Mouse (Mus musculus) cerebral cortex, adult 2 months (tissue): ENCODE data around the gene Hoxd13.

ENCODE experiments used
- WGBS: fragments of 180-500 bp; shearing (Covaris S2); methylation state at CpG from one replicate; pipeline ENCODE4 v1.1.7; 2018; 5-methylcytosine and 5-hydroxymethylcytosine counted together

Gene Hoxd13

DNA sequence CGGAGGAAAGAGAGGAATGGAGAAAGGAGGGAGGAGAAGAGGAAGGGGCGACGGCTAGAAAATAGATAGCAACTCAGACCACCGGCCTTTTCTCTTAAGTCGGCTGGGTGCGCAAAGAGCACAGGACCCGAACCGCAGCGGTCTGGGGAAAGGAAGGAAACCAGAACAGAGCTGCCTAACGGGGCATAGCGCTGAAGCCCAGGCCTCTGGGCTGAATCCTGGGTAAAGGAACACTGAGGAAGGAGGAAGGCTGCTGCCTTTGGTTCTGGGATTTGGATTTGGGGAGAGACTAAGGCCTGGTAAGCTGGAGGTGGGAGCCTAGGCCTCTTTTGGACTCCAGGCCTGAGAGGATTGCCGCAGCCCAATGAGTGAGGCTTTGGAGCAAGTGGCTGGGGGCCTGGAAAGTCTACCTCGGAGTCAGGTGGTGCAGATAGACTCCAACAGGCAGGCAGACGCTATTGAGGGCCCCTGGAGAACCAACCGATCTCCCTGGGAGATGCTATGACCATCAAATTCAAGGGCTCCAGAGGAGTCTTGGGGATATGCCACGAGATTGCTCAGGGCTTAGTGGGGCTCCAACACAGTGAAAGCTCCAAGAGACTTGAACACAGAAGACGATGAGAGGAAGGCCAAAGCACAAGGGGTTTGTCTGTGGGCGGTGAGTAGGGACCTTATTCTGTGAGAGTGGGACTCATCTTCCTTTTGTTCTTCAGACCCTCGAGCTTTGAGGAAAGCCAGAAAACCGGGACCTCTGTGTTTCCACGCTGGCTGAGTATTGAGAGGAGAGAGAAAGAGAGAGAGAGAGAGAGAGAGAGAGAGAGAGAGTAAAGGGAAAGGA, 12.7 kb downstream of the Hoxd13 start:
- WGBS: 5% methylated on average over 21 of the region's 21 CpGs

DNA sequence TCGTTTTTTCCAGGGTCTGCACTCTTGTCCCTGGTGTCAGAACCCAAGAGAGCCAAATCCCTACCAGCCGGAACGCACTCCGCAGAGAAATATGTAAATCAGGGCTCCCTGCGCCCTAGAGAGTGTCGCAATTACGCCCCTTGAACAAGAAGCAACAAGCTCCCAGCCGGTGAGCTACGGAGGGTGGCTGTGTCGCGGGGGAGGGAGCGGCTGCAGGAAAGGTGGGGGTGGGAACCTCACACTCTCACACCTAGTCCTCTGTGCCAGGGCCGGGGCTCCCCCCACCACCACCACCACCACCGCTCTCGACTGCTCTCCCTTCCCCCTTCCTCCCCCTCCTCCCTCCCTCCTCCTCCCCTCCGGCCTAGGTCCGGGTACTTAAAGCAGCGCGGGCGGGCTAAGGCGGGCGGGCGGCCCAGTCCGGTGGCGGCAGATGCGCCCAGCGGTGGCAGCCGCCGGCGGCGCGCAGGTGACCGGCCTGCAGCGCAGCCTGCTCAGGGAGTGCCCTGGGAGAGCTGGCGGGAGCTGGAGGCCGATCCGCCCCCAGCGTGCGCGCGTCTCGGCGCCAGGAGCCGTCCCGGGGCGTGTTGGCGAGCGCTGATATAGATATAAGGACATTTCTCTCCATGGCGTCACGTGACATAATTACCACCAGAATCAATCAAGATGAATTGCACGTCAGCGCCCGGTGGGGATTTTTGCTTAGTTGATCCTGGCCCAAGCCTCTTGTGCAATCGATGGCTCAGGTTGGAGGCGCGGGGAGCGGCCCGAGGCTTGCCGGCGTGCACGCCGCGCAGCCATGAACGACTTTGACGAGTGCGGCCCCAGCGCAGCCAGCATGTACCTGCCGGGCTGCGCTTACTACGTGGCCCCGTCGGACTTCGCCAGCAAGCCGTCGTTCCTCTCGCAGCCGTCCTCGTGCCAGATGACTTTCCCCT, 13.8 kb downstream of the Hoxd13 start:
- WGBS: 2% methylated on average over 76 of the region's 78 CpGs

DNA sequence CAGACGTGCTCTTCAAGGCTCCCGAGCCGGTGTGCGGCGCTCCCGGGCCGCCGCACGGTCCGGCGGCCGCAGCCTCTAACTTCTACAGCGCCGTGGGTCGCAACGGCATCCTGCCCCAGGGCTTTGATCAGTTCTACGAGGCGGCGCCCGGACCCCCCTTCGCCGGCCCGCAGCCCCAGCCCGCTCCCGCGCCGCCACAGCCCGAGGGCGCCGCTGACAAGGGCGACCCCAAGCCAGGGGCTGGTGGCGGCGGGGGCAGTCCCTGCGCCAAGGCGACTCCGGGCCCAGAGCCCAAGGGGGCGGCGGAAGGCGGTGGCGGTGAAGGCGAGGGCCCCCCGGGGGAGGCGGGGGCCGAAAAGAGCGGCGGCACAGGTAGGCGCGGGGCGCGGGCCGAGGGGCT, 14.7 kb downstream of the Hoxd13 start:
- WGBS: 1% methylated on average over 50 of the region's 51 CpGs

DNA sequence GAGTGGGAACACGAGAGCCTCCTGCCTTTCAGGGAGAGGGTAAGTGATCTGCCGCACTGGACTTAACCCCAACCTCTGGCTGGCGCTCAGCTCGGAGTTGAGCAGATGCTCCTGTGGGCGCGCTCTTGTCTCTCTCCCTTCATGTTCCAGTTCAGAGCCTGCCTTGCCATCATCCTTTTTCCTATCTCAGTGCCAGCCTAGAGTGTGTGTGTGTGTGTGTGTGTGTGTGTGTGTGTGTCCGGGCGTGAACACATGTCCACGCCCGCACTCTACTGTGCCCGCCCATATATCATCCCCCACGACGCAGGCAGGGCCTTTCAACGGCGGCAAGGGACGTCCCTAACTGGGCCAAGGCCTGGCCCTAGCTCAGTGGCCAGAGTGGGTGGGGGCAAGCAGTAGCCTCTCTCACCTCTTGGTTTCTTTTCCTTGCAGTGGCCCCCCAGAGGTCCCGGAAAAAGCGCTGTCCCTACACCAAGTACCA, 15.4 kb downstream of the Hoxd13 start:
- 1% methylated on average over 18 of the region's 18 CpGs for WGBS

DNA sequence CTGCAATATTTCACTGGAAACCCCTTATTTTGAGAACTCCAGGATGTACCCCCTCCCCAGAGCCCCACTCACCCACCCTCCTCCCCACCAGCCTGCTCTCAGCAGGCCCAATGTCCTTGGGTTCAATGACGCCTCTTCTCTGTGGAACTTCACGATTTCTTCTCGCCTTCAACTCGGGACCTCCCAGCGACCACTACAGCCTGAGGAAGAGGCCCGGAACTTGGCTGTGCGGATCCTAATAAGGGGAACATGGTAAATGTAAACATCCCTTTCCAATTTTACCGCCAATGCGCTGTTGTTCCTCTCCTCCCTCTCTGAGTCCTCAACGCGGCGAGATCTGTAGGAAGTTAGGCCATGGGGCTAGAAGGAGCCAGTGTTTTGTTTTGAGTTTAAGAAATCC, 16.0 kb downstream of the Hoxd13 start:
- 2% methylated on average over 12 of the region's 12 CpGs for WGBS

DNA sequence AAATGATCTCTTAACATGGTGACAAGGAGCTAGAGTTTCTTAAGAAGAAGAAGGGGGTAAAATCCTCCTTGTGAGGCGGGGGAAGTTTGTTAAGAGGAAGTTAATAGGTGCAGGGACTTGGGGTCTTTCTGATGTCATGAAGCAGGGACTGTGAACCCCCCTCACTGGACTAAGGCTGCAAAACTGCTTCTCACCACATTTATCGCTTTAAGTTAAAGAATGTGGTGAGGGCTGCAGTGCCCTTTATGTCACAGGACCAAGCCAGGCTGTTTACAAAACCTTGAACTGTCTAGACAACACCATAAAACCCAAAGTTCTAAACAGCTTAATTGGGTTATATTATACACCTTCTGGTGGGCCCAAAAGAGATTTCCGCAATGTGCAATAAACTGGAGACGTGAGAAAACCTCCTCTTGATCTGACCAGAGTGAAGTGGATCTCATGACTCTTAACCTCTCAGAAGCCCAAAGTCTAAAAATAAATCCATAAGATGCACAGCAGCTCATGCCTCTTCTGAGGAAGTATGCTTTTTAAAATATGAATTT, 17.0 kb downstream of the Hoxd13 start:
- WGBS: 20% methylated on average over 4 of the region's 4 CpGs

DNA sequence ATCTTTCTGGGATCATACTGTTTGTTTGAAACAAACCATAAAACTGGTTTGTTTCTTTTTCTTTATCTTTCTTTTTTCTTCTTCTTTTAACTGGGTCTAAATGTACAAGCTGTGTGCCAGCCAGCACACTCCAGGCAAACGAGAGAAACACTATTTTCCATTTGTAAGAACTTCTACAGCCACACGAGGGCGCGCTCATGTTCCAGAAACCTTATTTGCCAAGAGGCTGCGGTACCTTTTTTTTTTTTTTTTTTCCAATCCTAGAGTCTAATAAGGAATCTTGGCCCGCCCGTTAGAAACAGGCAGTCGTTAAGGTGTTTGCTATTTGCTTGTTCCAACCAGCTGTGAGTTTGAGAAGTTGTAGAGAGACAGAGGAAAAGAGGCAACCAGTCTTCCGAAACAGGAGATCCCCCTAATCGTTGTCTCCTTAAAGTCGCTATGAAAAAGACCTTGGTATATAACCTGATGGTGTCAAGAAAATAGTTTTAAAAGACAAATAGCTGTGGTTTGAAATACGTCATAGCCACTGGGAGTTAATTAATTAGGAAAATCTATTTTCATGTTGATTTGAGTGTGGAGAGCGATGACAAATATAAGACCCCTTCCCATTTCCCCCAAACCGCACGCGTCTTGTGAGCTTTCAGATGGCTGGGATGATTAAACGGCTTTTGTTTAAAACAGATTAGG, 18.3 kb downstream of the Hoxd13 start:
- WGBS: 8% methylated on average over 17 of the region's 17 CpGs

DNA sequence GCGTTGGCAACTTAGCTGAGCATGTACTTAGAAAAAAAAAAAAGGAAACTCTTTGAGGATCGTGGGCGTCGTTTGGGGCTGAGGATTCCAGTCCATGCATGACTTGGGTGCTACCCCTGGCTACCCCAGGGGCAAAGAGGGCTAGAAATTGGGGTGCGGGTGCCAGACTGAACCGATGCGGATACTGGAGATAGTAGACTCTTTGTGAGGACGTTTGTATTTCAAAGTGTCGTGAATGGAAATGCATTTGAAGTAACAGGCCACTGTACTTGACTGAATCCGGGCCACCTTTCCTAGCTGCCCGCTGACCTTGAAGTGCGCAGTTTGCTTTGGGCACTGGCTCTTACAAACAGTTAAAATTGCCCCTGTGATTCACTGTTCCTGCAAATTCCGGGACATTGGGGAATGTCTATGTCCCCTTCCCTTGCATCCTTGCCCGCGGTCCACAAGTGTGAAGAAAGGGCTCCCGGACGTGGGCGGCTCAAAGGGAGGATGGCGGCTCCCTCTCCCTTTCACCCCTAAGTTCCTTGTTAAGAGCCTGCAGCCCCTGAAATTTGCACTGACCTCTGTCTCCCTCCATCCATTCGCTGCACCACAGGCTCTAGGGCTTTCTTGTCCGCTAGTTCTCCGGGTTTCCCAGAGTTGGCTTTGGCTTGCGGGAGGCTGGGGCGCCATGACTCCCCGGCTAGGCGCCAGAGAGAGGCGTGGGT, 19.0 kb downstream of the Hoxd13 start:
- WGBS: 1% methylated on average over 27 of the region's 27 CpGs

DNA sequence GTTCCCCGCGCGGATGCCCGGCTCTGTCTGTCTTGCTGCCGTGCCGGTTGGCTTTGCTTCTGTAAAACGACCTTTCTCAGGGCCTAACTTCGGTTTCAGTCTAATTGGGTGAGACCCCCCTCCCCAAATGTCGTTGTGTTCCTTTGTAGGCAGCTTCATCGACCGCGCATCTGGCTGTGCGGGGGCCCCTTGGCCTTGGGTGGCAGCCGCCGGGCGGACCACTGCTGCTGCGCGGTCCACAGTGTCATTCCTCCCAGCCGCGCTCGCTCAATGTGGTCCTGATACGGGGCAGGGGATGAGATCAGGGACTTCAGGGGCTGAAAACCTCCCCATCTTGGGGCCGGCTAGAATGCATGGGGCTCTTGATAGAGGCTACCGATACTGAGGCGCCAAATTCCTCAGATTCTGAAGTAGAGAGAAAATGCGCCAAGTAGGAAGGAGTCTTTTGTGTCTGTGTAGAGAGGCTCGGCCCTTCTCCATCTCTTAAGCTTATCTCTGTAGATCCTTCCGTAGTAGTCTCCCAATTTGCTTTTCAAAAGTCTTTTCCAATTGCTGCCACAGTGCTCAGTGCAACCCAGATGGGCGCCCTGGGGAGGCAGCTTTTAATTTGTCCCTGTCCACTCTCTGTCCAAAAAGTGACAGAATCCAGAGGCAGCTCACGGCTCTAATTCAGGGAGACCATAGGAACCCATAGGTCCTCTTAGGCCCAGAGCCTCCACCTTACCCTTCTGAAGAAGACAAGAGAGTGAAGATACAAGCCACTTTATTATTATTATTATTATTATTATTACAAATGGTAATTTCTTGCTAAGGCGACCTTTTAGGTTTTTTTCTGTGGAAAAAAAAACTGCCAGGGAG, 19.8 kb downstream of the Hoxd13 start:
- WGBS: 3% methylated on average over 31 of the region's 31 CpGs

DNA sequence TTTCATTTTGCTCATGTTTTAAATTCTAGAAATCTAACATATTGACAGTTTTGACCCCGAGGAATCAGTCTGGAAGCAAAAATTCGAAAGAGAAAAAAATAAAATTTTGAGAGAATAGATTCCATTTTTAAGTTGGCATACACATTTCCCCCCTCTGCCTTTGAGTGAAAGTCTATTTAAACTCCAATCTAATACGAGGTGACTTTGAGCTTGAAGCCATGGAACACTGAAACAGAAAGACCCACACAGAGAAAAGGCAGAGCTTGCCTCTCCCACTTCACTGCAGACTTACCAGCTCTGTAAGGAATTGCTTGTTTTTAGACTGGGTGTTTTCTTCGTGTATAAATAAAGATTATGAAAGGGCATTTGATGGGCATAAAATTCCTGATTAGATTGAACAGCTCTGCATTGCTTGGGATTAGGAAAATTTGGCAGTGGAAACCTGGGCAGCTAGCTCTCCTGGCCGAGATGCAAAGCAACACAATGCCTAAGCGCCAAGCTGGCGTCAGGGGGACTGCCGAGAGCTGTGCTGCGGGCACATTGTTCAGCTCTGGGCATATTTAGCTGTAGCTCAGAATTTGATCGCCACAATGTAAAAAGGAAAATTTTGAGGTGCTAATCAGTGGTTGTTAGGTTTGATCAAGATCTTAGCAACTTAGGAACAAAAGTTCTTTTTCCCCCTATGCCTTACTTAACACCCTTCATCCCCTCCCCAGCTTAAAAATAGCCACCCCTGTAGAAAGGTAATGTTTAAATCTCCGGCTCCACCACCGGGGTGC, 20.9 kb downstream of the Hoxd13 start:
- WGBS: 9% methylated on average over 12 of the region's 12 CpGs

DNA sequence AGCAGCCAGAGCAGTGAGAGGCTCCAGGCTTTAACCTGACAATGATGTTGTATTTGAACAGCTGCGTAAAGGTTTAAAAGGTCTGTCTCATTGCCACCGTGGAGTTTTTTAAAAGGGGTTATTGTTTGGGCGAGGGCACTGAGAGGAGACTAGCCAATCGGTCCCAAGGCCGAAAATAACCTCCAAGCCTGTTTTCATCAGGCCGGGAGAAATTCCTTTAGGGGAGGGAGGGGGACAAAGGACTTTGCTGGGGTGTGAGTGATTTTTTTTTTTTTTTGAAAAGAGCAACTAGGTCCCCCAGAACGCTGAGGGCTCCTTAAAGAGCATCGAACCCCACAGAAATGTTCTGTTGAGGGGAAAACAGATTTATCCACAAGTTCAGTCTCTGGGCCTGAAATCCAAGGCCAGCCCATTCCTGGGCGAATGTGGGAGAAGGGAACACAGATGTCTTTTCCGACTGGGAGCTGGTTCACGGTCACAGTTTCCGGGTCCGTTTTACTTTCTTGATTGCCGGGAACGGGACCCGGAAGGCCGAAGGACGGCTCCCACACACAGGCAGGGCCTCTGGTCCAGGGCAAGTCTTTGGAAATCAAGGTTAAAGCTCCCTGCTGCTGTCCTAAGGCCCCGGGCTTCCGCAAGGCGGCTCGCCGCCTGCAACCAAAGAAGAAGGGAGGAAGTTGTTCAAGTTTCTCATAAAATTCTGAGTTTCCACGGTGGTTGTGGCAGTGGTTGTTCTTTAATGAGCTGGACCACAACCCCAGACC, 21.6 kb downstream of the Hoxd13 start:
- 3% methylated on average over 24 of the region's 24 CpGs for WGBS

DNA sequence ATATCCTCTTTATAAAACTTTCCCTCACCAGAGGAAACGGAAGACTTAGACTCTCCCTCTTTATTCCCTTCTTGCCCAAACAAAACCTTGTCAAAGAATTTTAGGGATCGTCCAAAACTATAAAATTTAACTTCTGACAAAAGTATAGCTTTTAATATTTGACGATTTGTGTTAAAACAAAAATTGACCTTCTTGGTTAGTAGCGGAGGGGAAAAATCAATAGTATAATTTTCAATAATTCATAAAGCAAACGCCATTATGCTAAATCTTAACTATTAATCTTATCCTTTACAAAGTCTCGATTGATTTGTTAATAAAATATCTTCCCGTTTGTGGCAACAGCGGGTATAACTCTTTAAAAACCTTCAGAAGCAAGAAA, 22.2 kb downstream of the Hoxd13 start:
- 15% methylated on average over 8 of the region's 8 CpGs for WGBS

DNA sequence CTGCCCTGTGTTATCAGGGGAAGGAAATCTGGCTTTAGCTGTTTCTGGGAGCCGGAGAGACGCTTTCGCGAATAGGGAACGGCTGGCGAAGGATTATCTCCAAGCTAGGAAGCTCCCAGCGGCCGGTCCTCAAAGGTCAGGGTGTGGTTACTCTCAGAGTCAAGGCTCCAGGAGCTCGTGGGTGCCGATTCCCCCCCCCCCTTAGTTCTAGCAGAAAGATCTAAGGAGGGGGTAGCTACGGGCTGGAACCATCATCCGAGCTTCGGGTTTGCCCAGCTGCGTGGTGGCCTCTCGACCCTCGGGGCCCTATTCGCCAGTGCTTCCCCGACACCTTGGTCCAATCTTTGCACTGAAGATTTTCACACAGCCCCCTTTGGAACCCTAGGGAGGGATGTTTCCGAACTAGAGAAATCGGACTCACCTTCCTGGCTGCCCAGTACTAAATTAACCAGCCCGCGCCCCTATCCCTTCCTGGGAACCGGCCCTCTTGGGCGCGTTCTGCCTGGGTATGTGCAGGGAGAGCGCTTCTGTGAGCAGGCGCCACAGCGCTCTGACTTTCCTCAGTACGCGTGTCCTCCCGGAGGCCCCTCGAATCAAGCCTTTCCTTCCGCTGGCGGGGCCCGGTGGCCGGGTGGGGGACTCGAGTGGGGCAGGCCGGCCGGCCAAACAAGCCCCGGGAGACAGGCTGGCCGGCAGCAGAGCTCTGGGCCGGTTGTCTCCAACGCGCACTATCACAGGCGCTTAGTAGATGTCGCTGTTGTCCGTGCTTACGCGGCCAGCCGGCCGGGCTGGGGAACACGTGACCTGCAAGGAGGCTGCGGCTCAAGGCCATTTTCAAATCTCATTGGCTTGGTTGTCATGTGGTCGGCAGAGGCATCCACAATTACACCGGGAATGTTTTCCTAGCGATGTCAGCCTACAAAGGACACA, 23.2 kb downstream of the Hoxd13 start, which contains the start of gene Hoxd10:
Gene Hoxd10, plus strand, starts transcription at position 903 of the 930 bp plus-strand sequence.
- WGBS: 3% methylated on average over 56 of the region's 56 CpGs

DNA sequence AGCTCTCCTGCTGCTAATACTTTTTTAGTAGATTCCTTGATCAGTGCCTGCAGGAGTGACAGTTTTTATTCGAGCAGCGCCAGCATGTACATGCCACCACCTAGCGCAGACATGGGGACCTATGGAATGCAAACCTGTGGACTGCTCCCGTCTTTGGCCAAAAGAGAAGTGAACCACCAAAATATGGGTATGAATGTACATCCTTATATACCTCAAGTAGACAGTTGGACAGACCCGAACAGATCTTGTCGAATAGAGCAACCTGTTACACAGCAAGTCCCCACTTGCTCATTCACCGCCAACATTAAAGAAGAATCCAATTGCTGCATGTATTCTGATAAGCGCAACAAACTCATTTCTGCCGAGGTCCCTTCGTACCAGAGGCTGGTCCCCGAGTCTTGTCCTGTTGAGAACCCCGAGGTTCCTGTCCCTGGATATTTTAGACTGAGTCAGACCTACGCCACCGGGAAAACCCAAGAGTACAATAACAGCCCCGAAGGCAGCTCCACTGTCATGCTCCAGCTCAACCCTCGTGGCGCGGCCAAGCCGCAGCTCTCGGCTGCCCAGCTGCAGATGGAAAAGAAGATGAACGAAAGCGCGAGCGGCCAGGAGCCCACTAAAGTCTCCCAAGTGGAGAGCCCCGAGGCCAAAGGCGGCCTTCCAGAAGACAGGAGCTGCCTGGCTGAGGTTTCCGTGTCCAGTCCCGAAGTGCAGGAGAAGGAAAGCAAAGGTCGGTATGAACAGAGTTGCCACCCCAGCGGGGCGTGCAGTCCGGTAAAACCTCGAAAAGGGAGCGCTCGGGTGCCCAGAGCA, 24.1 kb downstream of the Hoxd13 start:
- WGBS: 4% methylated on average over 35 of the region's 35 CpGs

DNA sequence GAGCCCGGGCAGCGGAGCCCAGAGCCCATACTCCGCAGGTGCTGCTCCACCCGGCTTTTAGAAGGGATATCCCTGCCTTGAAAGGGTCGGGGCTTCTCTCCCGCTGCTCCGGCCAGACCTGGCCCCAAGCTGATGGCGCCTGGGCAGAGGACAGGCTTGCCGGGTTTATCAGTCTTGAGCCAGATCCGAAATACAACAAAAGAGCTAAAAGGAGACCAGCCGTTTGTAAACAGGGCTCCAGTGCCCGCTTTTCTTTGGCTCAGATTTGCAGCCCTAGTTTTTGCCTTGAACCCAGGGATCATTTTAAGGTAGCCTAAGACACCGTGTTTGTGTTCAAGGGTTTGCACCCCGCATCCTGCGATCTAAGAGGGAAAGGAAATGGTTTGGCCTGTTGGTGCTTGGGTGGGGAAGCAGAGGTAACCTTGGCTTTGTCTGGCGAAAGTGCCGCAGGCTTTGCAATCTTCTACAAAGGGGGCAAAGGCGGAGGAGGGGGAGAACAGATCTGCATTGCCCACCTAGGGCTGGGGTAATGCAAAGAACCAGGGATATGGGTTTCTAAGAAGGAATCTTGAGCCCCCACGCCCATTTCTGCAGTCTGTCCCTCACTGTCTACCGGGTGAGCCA, 24.8 kb downstream of the Hoxd13 start:
- WGBS: 4% methylated on average over 20 of the region's 20 CpGs

DNA sequence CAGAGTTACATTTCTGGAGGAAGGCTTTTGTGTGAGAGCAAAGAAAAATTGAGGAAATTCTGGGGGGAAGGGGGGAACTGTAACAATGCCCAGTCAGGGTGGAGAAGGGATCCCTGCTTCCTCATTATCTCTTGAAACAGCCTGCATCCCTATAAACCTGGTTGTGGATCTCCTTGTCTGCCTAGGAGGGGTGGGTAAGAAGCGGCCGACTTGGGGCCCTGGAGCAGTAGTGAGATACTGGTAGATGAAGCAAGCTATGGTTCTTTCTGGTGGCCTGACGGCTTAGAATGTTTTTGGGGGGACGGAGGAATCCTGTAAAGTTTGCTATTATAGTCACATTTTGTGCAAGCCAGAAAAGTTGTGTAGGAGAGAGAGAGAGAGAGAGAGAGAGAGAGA, 25.3 kb downstream of the Hoxd13 start:
- 9% methylated on average over 4 of the region's 4 CpGs for WGBS
